Mouse (Mus musculus) forebrain, embryonic 13.5 days (tissue): ENCODE measurements at regions not wholly inside any gene's neighbourhood (a gene's known extent, or its start where the extent isn't known, plus 50 kb on each side); places are given as distances from the start of the nearest gene placed in this dataset.

Experiments
- ATAC-seq: fragments of 200-750 bp; cut with Nextera tagmentation; 2 replicates; pipeline ENCODE4 v1.8.0; 2017
- H3K27ac ChIP-seq: fragments of 300-500 bp; sonication (generic); 2 replicates; pipeline ENCODE4 v1.5.1; 2015; ENCODE audit warnings: inconsistent platforms, mild to moderate bottlenecking, moderate library complexity
- H3K27me3 ChIP-seq: fragments of 300-500 bp; sonication (generic); 2 replicates; pipeline ENCODE4 v1.6.1; 2015; ENCODE audit warnings: mild to moderate bottlenecking, inconsistent platforms
- H3K36me3 ChIP-seq: fragments of 300-500 bp; sonication (generic); 2 replicates; pipeline ENCODE4 v1.6.1; 2015; ENCODE audit warnings: mild to moderate bottlenecking, inconsistent platforms; ENCODE audit not compliant: poor library complexity, severe bottlenecking
- H3K4me1 ChIP-seq: fragments of 300-500 bp; sonication (generic); 2 replicates; pipeline ENCODE4 v1.6.1; 2015; ENCODE audit warnings: inconsistent platforms
- H3K4me2 ChIP-seq: fragments of 300-500 bp; sonication (generic); 2 replicates; pipeline ENCODE4 v1.6.1; 2015; ENCODE audit warnings: inconsistent platforms, mild to moderate bottlenecking, moderate library complexity
- H3K4me3 ChIP-seq: fragments of 300-500 bp; sonication (generic); 2 replicates; pipeline ENCODE4 v1.5.1; 2015; ENCODE audit warnings: mild to moderate bottlenecking, inconsistent platforms
- H3K9ac ChIP-seq: fragments of 300-500 bp; sonication (generic); 2 replicates; pipeline ENCODE4 v1.6.1; 2015; ENCODE audit warnings: mild to moderate bottlenecking, inconsistent platforms
- H3K9me3 ChIP-seq: fragments of 300-500 bp; sonication (generic); replicated peaks from 2 replicates; pipeline ENCODE4 v1.6.1; 2016; ENCODE audit warnings: inconsistent platforms
- WGBS: fragments of 180-500 bp; shearing (Covaris S2); methylation state at CpG from one replicate; pipeline ENCODE4 v1.1.7; 2015; 5-methylcytosine and 5-hydroxymethylcytosine counted together

DNA sequence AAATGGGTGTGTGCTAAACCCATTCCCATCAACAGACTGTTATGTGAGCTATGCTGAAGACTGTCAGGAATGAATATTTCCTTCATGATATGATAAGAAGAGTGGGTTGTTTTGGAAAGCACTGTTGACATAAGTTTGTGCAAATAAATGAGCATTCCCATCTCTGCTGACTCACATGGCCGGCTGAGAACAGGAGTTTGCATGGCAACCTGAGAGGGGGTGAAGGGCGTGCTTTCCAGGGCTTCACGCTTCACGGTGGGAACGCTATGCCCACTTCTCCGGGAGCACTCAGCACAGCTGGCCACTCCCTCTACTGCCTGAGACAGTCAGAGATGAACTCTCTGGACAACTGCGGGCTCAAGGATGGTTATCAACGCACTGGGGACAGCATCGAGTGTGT lies 348.9 kb upstream of the Slc24a5 start:
- ATAC-seq, result no peak
- 83% methylated on average over 9 of the region's 9 CpGs for WGBS
- no peak overlapping the region for H3K4me3 ChIP-seq
- H3K27me3 ChIP-seq, result no peaks in the 10 kb centered on the region
- H3K4me2 ChIP-seq, result no peak overlapping the region
- peaks cover 9% of the 10 kb centered on the region; the same call in 1 of the 2 replicates for H3K4me1 ChIP-seq
- H3K9ac ChIP-seq, result no peak overlapping the region
- no peak overlapping the region for H3K27ac ChIP-seq
- H3K9me3 ChIP-seq, result no peaks in the 10 kb centered on the region
- H3K36me3 ChIP-seq, result no peaks in the 10 kb centered on the region

DNA sequence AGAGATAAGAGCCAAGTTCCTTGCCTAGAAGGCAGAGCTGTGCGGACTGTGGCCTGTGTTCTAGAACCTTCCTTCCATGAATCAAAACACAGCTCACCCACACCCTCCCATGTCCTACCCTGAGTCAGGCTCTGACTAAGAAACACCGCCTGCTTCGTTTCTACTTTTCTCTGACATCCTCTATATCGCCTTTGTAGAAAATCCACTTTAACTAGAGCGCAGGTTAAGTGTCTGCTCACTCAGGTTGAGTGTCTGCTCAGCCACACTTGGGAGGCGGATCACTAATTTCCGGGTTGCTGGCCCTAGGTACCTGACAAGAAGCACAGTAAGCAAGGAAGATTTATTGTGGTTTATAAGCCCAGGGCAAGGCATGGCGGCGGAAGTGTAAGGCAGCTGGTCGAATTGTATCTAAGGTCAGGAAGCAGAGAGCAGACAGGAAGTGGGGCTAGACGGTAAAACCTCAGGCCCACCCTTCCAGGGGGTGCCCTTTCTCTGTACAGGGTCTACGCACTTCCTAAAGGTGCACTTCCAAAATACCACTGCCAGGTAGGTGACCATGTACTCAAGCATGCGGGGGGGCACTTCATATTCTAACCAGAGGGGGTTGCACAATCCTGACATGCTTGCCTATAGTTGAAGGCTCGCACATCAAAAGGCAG lies 348.0 kb upstream of the Slc24a5 start:
- H3K4me3 ChIP-seq, result no peak overlapping the region
- H3K4me2 ChIP-seq, result no peak overlapping the region
- 90% methylated on average over 14 of the region's 14 CpGs for WGBS
- H3K36me3 ChIP-seq, result no peaks in the 10 kb centered on the region
- no peak overlapping the region for H3K27ac ChIP-seq
- peaks cover 9% of the 10 kb centered on the region; the same call in 1 of the 2 replicates for H3K4me1 ChIP-seq
- peak; percentile 36; the same call in 1 of the 2 replicates for ATAC-seq
- H3K9me3 ChIP-seq, result no peaks in the 10 kb centered on the region
- no peaks in the 10 kb centered on the region for H3K27me3 ChIP-seq
- H3K9ac ChIP-seq, result no peak overlapping the region

GRCm38 (mm10) chr2:124720593-124721445 lies 347.1 kb upstream of the Slc24a5 start:
- peak; percentile 52; the same call in 1 of the 2 replicates for ATAC-seq
- Histone ChIP-seq H3K9me3 (no peaks in the 10 kb centered on the region), H3K4me1 (peaks cover 9% of the 10 kb centered on the region; the same call in 1 of the 2 replicates), H3K27ac (no peak overlapping the region), H3K27me3 (no peaks in the 10 kb centered on the region), H3K4me3 (no peak overlapping the region), H3K4me2 (no peak overlapping the region), H3K36me3 (no peaks in the 10 kb centered on the region), H3K9ac (no peak overlapping the region)
- WGBS, result 54% methylated on average over 14 of the region's 14 CpGs

DNA sequence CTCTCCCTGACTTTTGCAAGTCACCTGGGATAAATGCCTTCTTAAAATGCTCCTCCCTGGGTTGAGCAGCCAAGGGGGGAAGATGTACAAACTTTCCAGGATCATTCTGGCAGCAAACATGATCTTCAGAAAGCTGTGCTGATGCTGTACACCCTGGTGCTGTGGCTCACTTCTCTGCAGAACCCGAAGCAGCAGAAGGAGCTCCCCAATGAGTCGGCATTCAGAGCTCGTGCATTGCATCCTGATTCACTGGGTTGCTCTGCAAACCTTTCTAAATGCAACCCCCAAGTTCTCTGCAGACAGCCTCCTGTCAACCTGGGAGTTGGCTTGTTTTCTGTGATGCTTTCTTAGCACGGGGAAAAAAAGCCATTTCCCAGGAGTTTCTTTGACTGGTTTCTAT lies 343.8 kb upstream of the Slc24a5 start:
- peaks cover 9% of the 10 kb centered on the region; the same call in 1 of the 2 replicates for H3K4me1 ChIP-seq
- ATAC-seq, result no peak
- no peaks in the 10 kb centered on the region for H3K27me3 ChIP-seq
- H3K36me3 ChIP-seq, result no peaks in the 10 kb centered on the region
- H3K9me3 ChIP-seq, result no peaks in the 10 kb centered on the region
- H3K4me3 ChIP-seq, result no peak overlapping the region
- no peak overlapping the region for H3K4me2 ChIP-seq
- WGBS, result 78% methylated on average over 4 of the region's 4 CpGs
- H3K9ac ChIP-seq, result no peak overlapping the region
- no peak overlapping the region for H3K27ac ChIP-seq

DNA sequence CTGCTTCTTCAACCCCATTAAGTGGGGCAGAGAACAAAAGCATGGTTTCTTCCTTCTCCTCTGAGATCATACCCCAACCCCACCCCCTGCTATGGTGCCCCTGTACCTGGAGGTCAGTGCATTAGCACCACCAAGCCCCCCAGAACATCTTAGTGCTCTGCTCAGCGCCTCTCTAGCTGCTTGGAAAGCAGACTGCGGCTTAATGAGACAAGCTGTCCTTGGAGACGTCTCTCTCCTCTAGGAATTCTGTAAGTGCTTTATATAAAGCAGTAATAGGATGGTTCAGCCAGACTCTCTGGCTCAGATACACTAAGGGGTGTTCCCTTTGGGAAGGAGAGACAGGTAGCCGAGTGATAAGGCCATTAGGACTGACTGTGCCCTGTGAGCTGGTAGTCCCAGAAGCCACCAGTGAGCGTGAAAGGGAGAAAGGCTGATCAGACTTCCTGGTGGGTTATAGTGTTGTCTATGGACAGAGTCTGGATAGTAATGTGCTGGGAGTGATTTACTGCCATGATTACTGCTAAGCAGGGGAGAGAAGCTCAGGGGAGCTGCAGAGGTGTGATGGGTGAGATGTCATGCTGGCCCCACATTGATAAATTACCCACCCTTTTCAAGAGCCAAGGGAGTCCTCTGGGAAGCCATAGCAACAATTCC lies 343.0 kb upstream of the Slc24a5 start:
- H3K9ac ChIP-seq, result no peak overlapping the region
- ATAC-seq, result no peak
- H3K27me3 ChIP-seq, result no peaks in the 10 kb centered on the region
- no peaks in the 10 kb centered on the region for H3K36me3 ChIP-seq
- no peak overlapping the region for H3K27ac ChIP-seq
- no peak overlapping the region for H3K4me2 ChIP-seq
- no peak overlapping the region for H3K4me3 ChIP-seq
- peaks cover 9% of the 10 kb centered on the region; the same call in 1 of the 2 replicates for H3K4me1 ChIP-seq
- no peaks in the 10 kb centered on the region for H3K9me3 ChIP-seq
- WGBS, result 67% methylated on average over 5 of the region's 5 CpGs

GRCm38 (mm10) chr2:124727979-124728378 lies 339.9 kb upstream of the Slc24a5 start:
- Histone ChIP-seq H3K27me3 (no peaks in the 10 kb centered on the region), H3K9me3 (no peaks in the 10 kb centered on the region), H3K36me3 (no peaks in the 10 kb centered on the region), H3K4me2 (no peak overlapping the region), H3K9ac (no peak overlapping the region), H3K4me3 (no peak overlapping the region), H3K27ac (no peak overlapping the region), H3K4me1 (no peaks in the 10 kb centered on the region)
- ATAC-seq, result no peak
- 89% methylated on average over 5 of the region's 5 CpGs for WGBS

DNA sequence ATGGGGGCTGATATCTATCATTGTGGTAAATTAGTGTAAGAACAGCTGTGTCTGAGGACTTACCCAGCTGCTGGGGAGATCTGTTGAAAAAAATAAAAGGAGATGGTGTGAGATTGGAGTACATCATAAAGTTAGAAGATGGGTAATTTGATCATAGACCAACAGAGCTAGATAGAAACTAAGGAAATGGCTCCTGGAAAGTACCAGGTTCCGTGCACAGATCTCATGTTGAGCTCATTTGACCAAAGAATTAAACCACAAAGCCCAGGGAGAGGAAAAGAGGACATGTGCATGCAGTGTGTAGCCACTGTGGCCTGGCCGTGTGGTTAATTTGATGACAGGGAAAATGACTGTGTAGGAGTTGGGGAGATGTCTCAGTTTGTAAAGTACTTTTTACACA lies 335.3 kb upstream of the Slc24a5 start:
- 81% methylated on average over 2 of the region's 2 CpGs for WGBS
- H3K4me1 ChIP-seq, result no peaks in the 10 kb centered on the region
- no peaks in the 10 kb centered on the region for H3K36me3 ChIP-seq
- H3K27ac ChIP-seq, result no peak overlapping the region
- H3K9ac ChIP-seq, result no peak overlapping the region
- ATAC-seq, result no peak
- no peaks in the 10 kb centered on the region for H3K27me3 ChIP-seq
- no peaks in the 10 kb centered on the region for H3K9me3 ChIP-seq
- no peak overlapping the region for H3K4me2 ChIP-seq
- no peak overlapping the region for H3K4me3 ChIP-seq

DNA sequence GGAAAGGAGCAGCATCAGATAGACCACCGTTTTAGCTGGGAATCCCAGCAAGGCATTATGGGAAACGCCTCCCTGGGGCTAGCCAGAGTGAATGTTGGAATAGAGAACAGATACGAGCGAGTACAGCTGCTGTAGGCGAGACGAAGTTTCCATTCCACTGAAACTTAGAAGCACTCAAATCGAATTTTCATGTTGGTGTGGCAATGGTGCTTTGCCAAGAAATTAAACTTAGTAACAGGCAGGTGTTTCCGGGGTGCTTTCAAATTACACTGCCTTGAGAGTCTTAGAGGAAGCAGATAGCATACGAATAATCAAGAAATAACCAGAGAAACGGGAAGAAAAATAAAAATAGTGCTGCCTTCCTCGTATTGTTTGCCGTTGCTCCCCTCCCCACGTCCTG lies 327.1 kb upstream of the Slc24a5 start:
- no peak overlapping the region for H3K4me3 ChIP-seq
- H3K27ac ChIP-seq, result no peak overlapping the region
- ATAC-seq, result no peak
- no peaks in the 10 kb centered on the region for H3K27me3 ChIP-seq
- H3K36me3 ChIP-seq, result no peaks in the 10 kb centered on the region
- no peaks in the 10 kb centered on the region for H3K9me3 ChIP-seq
- no peak overlapping the region for H3K9ac ChIP-seq
- no peaks in the 10 kb centered on the region for H3K4me1 ChIP-seq
- H3K4me2 ChIP-seq, result no peak overlapping the region
- 73% methylated on average over 13 of the region's 13 CpGs for WGBS

- Histone ChIP-seq H3K4me2 (no peak overlapping the region), H3K27ac (no peak overlapping the region), H3K36me3 (no peaks in the 10 kb centered on the region), H3K9me3 (no peaks in the 10 kb centered on the region), H3K4me3 (no peak overlapping the region), H3K27me3 (no peaks in the 10 kb centered on the region), H3K4me1 (0 out of 2 replicates have a peak, but pooled peaks cover 5% of the 10 kb centered on the region), H3K9ac (no peak overlapping the region)
- WGBS, result 70% methylated on average over 2 of the region's 2 CpGs
- no peak for ATAC-seq
These were observed 325.0 kb upstream of the Slc24a5 start for GRCm38 (mm10) chr2:124742964-124743363.

GRCm38 (mm10) chr2:124745045-124745444 lies 322.9 kb upstream of the Slc24a5 start:
- Histone ChIP-seq H3K4me2 (no peak overlapping the region), H3K9me3 (no peaks in the 10 kb centered on the region), H3K27me3 (no peaks in the 10 kb centered on the region), H3K9ac (no peak overlapping the region), H3K4me1 (0 out of 2 replicates have a peak, but pooled peaks cover 8% of the 10 kb centered on the region), H3K27ac (no peak overlapping the region), H3K4me3 (no peak overlapping the region), H3K36me3 (no peaks in the 10 kb centered on the region)
- no peak for ATAC-seq
- WGBS, result 84% methylated on average over 2 of the region's 2 CpGs

GRCm38 (mm10) chr2:124747119-124747518 lies 320.8 kb upstream of the Slc24a5 start:
- Histone ChIP-seq H3K4me1 (0 out of 2 replicates have a peak, but pooled peaks cover 8% of the 10 kb centered on the region), H3K36me3 (no peaks in the 10 kb centered on the region), H3K4me3 (no peak overlapping the region), H3K9me3 (no peaks in the 10 kb centered on the region), H3K27me3 (no peaks in the 10 kb centered on the region), H3K27ac (no peak overlapping the region), H3K9ac (no peak overlapping the region), H3K4me2 (no peak overlapping the region)
- ATAC-seq, result no peak
- 85% methylated on average over 1 of the region's 1 CpGs for WGBS

DNA sequence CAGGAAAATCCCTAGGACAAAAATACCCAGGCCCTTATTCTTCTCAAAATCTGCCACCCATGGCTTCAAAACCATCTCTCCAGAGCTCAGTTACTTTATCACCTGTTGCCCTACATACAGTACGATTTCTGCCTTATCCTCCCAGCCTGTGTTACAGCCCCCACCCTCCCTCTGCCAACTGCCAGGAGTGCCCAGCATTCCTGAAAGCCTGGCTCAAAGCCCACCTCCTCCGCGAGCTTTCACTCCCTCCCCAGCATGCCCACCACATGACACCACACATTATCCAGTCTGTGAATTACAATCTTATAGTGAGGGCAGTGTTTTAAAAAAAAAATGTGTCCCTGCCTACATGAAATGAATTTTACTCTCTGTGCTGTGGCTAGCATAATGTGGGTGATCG lies 320.3 kb upstream of the Slc24a5 start:
- peak; percentile 93 for ATAC-seq
- Histone ChIP-seq H3K4me3 (no peak overlapping the region), H3K4me2 (no peak overlapping the region), H3K9ac (no peak overlapping the region), H3K36me3 (no peaks in the 10 kb centered on the region), H3K4me1 (0 out of 2 replicates have a peak, but pooled peaks cover 8% of the 10 kb centered on the region), H3K27me3 (no peaks in the 10 kb centered on the region), H3K9me3 (no peaks in the 10 kb centered on the region), H3K27ac (no peak overlapping the region)
- WGBS, result 43% methylated on average over 4 of the region's 4 CpGs
